Mouse (Mus musculus): ENCODE measurements around the gene Lefty1. TPM values are rescaled to one million over a fixed set of nuclear protein-coding genes. Genes with fewer than 3 reads are reported as not detected.

Lefty1 gene
- polyA plus RNA-seq, 1 experiment, result 53.2 TPM

- TF ChIP-seq EP300 (IDR thresholded peaks at IDR 0.05; ENCODE audit: insufficient read depth, low read depth, low read length), result no peak
- TF ChIP-seq CTCF (IDR thresholded peaks at IDR 0.05; ENCODE audit: low read depth, low read length), result no peak
- no peak for TF ChIP-seq POLR2A (IDR thresholded peaks at IDR 0.05; ENCODE audit: insufficient read depth, low read length)
These were observed 9.7 kb downstream of the Lefty1 start for GRCm38 (mm10) chr1:180944553-180944952.

GRCm38 (mm10) chr1:180945001-180945980 is 10.5 kb downstream of the Lefty1 start:
- TF ChIP-seq CTCF (IDR thresholded peaks at IDR 0.05; ENCODE audit: low read depth, low read length), result no peak
- Histone ChIP-seq H3K27ac (ENCODE audit: insufficient read depth, low read length) (peak overlapping the region; percentile 67), H3K27me3 (ENCODE audit: control insufficient read depth, insufficient read depth, low read length, poor library complexity, severe bottlenecking) (no peaks in the 10 kb centered on the region), H3K9ac (ENCODE audit: low read depth, poor library complexity, severe bottlenecking) (0 out of 2 replicates have a peak overlapping the region, but pooled peaks have one; percentile 15), H3K4me3 (ENCODE audit: low read depth, low read length) (peak overlapping the region; percentile 47), H3K36me3 (ENCODE audit: control insufficient read depth, insufficient read depth, low read length, poor library complexity, severe bottlenecking) (no peaks in the 10 kb centered on the region), H3K9me3 (replicated peaks; ENCODE audit: control insufficient read depth, insufficient read depth, low read length, poor library complexity, severe bottlenecking) (no peaks in the 10 kb centered on the region), H3K4me1 (ENCODE audit: control insufficient read depth, insufficient read depth, low read length) (peaks cover 10% of the 10 kb centered on the region)

More at GRCm38 (mm10) chr1:180944553-180944952, 9.7 kb downstream of the Lefty1 start:
- no peak overlapping the region for H3K9ac ChIP-seq (ENCODE audit: low read depth, poor library complexity, severe bottlenecking)
- no peaks in the 10 kb centered on the region for H3K27me3 ChIP-seq (ENCODE audit: control insufficient read depth, insufficient read depth, low read length, poor library complexity, severe bottlenecking)
- H3K4me3 ChIP-seq (ENCODE audit: low read depth, low read length), result no peak overlapping the region
- H3K27ac ChIP-seq (ENCODE audit: insufficient read depth, low read length), result no peak overlapping the region
- no peaks in the 10 kb centered on the region for H3K9me3 ChIP-seq (replicated peaks; ENCODE audit: control insufficient read depth, insufficient read depth, low read length, poor library complexity, severe bottlenecking)
- H3K36me3 ChIP-seq (ENCODE audit: control insufficient read depth, insufficient read depth, low read length, poor library complexity, severe bottlenecking), result no peaks in the 10 kb centered on the region
- H3K4me1 ChIP-seq (ENCODE audit: control insufficient read depth, insufficient read depth, low read length), result peaks cover 10% of the 10 kb centered on the region

GRCm38 (mm10) chr1:180946448-180946847 is 11.6 kb downstream of the Lefty1 start:
- no peak overlapping the region for H3K4me3 ChIP-seq (ENCODE audit: low read depth, low read length)
- peaks cover 10% of the 10 kb centered on the region for H3K4me1 ChIP-seq (ENCODE audit: control insufficient read depth, insufficient read depth, low read length)
- no peaks in the 10 kb centered on the region for H3K27me3 ChIP-seq (ENCODE audit: control insufficient read depth, insufficient read depth, low read length, poor library complexity, severe bottlenecking)
- no peaks in the 10 kb centered on the region for H3K36me3 ChIP-seq (ENCODE audit: control insufficient read depth, insufficient read depth, low read length, poor library complexity, severe bottlenecking)
- H3K9me3 ChIP-seq (replicated peaks; ENCODE audit: control insufficient read depth, insufficient read depth, low read length, poor library complexity, severe bottlenecking), result no peaks in the 10 kb centered on the region
- H3K9ac ChIP-seq (ENCODE audit: low read depth, poor library complexity, severe bottlenecking), result no peak overlapping the region
- TF ChIP-seq CTCF (IDR thresholded peaks at IDR 0.05; ENCODE audit: low read depth, low read length) (no peak), EP300 (IDR thresholded peaks at IDR 0.05; ENCODE audit: insufficient read depth, low read depth, low read length) (no peak), POLR2A (IDR thresholded peaks at IDR 0.05; ENCODE audit: insufficient read depth, low read length) (no peak)
- H3K27ac ChIP-seq (ENCODE audit: insufficient read depth, low read length), result no peak overlapping the region

GRCm38 (mm10) chr1:180952085-180952746 is 17.4 kb downstream of the Lefty1 start:
- Histone ChIP-seq H3K27ac (ENCODE audit: insufficient read depth, low read length) (no peak overlapping the region), H3K27me3 (ENCODE audit: control insufficient read depth, insufficient read depth, low read length, poor library complexity, severe bottlenecking) (no peaks in the 10 kb centered on the region), H3K36me3 (ENCODE audit: control insufficient read depth, insufficient read depth, low read length, poor library complexity, severe bottlenecking) (no peaks in the 10 kb centered on the region), H3K9me3 (replicated peaks; ENCODE audit: control insufficient read depth, insufficient read depth, low read length, poor library complexity, severe bottlenecking) (no peaks in the 10 kb centered on the region), H3K9ac (ENCODE audit: low read depth, poor library complexity, severe bottlenecking) (no peak overlapping the region), H3K4me3 (ENCODE audit: low read depth, low read length) (no peak overlapping the region), H3K4me1 (ENCODE audit: control insufficient read depth, insufficient read depth, low read length) (no peaks in the 10 kb centered on the region)
- TF ChIP-seq POLR2A (IDR thresholded peaks at IDR 0.05; ENCODE audit: insufficient read depth, low read length) (no peak), CTCF (IDR thresholded peaks at IDR 0.05; ENCODE audit: low read depth, low read length) (no peak), EP300 (IDR thresholded peaks at IDR 0.05; ENCODE audit: insufficient read depth, low read depth, low read length) (no peak)

GRCm38 (mm10) chr1:180952808-180953207 is 18.0 kb downstream of the Lefty1 start:
- Histone ChIP-seq H3K4me3 (ENCODE audit: low read depth, low read length) (no peak overlapping the region), H3K36me3 (ENCODE audit: control insufficient read depth, insufficient read depth, low read length, poor library complexity, severe bottlenecking) (no peaks in the 10 kb centered on the region), H3K27ac (ENCODE audit: insufficient read depth, low read length) (no peak overlapping the region), H3K27me3 (ENCODE audit: control insufficient read depth, insufficient read depth, low read length, poor library complexity, severe bottlenecking) (no peaks in the 10 kb centered on the region), H3K9me3 (replicated peaks; ENCODE audit: control insufficient read depth, insufficient read depth, low read length, poor library complexity, severe bottlenecking) (no peaks in the 10 kb centered on the region), H3K9ac (ENCODE audit: low read depth, poor library complexity, severe bottlenecking) (no peak overlapping the region), H3K4me1 (ENCODE audit: control insufficient read depth, insufficient read depth, low read length) (no peaks in the 10 kb centered on the region)
- TF ChIP-seq CTCF (IDR thresholded peaks at IDR 0.05; ENCODE audit: low read depth, low read length) (no peak), POLR2A (IDR thresholded peaks at IDR 0.05; ENCODE audit: insufficient read depth, low read length) (no peak), EP300 (IDR thresholded peaks at IDR 0.05; ENCODE audit: insufficient read depth, low read depth, low read length) (no peak)

- Histone ChIP-seq H3K27me3 (ENCODE audit: control insufficient read depth, insufficient read depth, low read length, poor library complexity, severe bottlenecking) (no peaks in the 10 kb centered on the region), H3K9ac (ENCODE audit: low read depth, poor library complexity, severe bottlenecking) (no peak overlapping the region), H3K9me3 (replicated peaks; ENCODE audit: control insufficient read depth, insufficient read depth, low read length, poor library complexity, severe bottlenecking) (no peaks in the 10 kb centered on the region), H3K4me3 (ENCODE audit: low read depth, low read length) (no peak overlapping the region), H3K4me1 (ENCODE audit: control insufficient read depth, insufficient read depth, low read length) (no peaks in the 10 kb centered on the region), H3K27ac (ENCODE audit: insufficient read depth, low read length) (no peak overlapping the region), H3K36me3 (ENCODE audit: control insufficient read depth, insufficient read depth, low read length, poor library complexity, severe bottlenecking) (no peaks in the 10 kb centered on the region)
- no peak for TF ChIP-seq POLR2A (IDR thresholded peaks at IDR 0.05; ENCODE audit: insufficient read depth, low read length)
- no peak for TF ChIP-seq EP300 (IDR thresholded peaks at IDR 0.05; ENCODE audit: insufficient read depth, low read depth, low read length)
- TF ChIP-seq CTCF (IDR thresholded peaks at IDR 0.05; ENCODE audit: low read depth, low read length), result no peak
These were observed 21.6 kb downstream of the Lefty1 start for GRCm38 (mm10) chr1:180956401-180956800.

All from ES-Bruce4 (cell line).